Mouse (Mus musculus) liver, embryonic 11.5 days (tissue): Measurements from ENCODE around the gene She. TPM values are rescaled to one million over a fixed set of nuclear protein-coding genes. Genes with fewer than 3 reads are reported as not detected.
A peak's percentile ranks its signal among the peaks of the same experiment; 100 is the strongest.

Experiments used
- ATAC-seq: fragments of 200-750 bp; cut with Nextera tagmentation; replicated peaks from 2 replicates; pipeline ENCODE4 v1.8.0; 2017; ENCODE audit warnings: moderate number of reproducible peaks, mild to moderate bottlenecking, moderate TSS enrichment, moderate library complexity; ENCODE audit not compliant: low FRiP score
- DNase-seq: peaks from one replicate; pipeline ENCODE4 v3.0.0-alpha.2; 2017; ENCODE audit warnings: low spot score
- H3K27ac ChIP-seq: fragments of 300-500 bp; sonication (generic); 2 replicates; pipeline ENCODE4 v1.5.1; 2014; ENCODE audit warnings: mild to moderate bottlenecking, low read depth, low read length, control low read depth
- H3K27me3 ChIP-seq: fragments of 300-500 bp; sonication (generic); replicated peaks from 2 replicates; pipeline ENCODE4 v1.6.1; 2014; ENCODE audit warnings: low read length, mixed read lengths; ENCODE audit not compliant: control insufficient read depth, insufficient read depth
- H3K36me3 ChIP-seq: fragments of 300-500 bp; sonication (generic); 2 replicates; pipeline ENCODE4 v1.6.1; 2014; ENCODE audit warnings: mild to moderate bottlenecking, low read length, moderate library complexity, mixed read lengths; ENCODE audit not compliant: control insufficient read depth, insufficient read depth
- H3K4me1 ChIP-seq: fragments of 300-500 bp; sonication (generic); replicated peaks from 2 replicates; pipeline ENCODE4 v1.6.1; 2014; ENCODE audit warnings: low read length, mixed read lengths; ENCODE audit not compliant: control insufficient read depth, insufficient read depth
- H3K4me2 ChIP-seq: fragments of 300-500 bp; sonication (generic); 2 replicates; pipeline ENCODE4 v1.6.1; 2014; ENCODE audit warnings: mild to moderate bottlenecking, control low read depth, moderate library complexity
- H3K4me3 ChIP-seq: fragments of 300-500 bp; sonication (generic); 2 replicates; pipeline ENCODE4 v1.5.1; 2014; ENCODE audit warnings: low read depth, low read length, control low read depth
- H3K9ac ChIP-seq: fragments of 300-500 bp; sonication (generic); 2 replicates; pipeline ENCODE4 v1.6.1; 2014; ENCODE audit warnings: low read depth, low read length, control low read depth
- H3K9me3 ChIP-seq: fragments of 300-500 bp; sonication (generic); 2 replicates; pipeline ENCODE4 v1.6.1; 2016; ENCODE audit warnings: low read length, inconsistent platforms, mixed read lengths; ENCODE audit not compliant: control insufficient read depth
- WGBS: fragments of 180-500 bp; shearing (Covaris S2); extraction: QIAGEN DNeasy Blood & Tissue Kit; methylation state at CpG from one replicate; pipeline ENCODE4 v1.1.7; 2014; 5-methylcytosine and 5-hydroxymethylcytosine counted together
- polyA plus RNA-seq: library from polyadenylated mRNA; unstranded; fragments of >200 nt; fragmentation: Nextera tagmentation; extraction: Ambion mirVana; gene quantifications from 2 replicates; pipeline ENCODE4 v1.2.1, GENCODE M21; 2014

She gene
- polyA plus RNA-seq, 1 experiment from 2014 or later, result 3.2 TPM

DNA sequence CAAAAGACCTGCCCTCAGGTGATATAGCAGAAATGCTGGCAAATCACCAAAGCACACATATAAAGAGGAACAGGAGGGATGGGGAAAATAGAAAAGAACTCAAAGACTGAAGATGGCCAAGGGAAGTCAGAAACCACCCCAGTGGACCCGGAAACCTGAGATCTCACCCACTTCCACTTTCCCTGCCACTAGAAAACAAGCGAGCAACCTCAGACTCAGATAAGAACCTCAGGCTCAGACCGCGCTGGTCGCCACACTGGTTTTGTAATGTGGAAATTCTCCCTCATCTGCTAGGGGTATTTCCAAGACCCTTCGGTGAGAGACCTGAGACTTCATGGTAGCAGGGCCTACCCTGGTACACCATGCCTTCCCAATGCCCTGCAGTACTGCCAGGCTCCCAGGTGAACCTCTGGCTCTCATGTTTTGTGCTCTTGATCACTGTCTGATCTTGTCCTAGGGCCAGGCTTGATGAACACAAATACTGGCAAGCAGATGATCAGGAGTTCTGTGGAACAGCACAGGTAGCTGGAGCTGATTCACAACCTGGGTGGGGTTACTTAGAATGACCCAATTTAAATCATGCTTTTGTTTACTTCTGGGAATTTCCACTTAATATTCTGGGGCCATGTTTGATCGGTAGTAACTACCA is 56.5 kb downstream of the She start:
- Histone ChIP-seq H3K27me3 (no peaks in the 10 kb centered on the region), H3K9me3 (no peaks in the 10 kb centered on the region), H3K4me3 (no peak overlapping the region), H3K36me3 (no peaks in the 10 kb centered on the region), H3K4me1 (peaks cover 17% of the 10 kb centered on the region), H3K4me2 (no peak overlapping the region), H3K27ac (no peak overlapping the region), H3K9ac (no peak overlapping the region)
- 48% methylated on average over 7 of the region's 7 CpGs for WGBS
- no peak for DNase-seq
- ATAC-seq, result no peak

- Histone ChIP-seq H3K27ac (no peak overlapping the region), H3K9ac (no peak overlapping the region), H3K9me3 (no peaks in the 10 kb centered on the region), H3K4me3 (no peak overlapping the region), H3K27me3 (no peaks in the 10 kb centered on the region), H3K36me3 (no peaks in the 10 kb centered on the region), H3K4me1 (0 out of 2 replicates have a peak, but pooled peaks cover 3% of the 10 kb centered on the region), H3K4me2 (no peak overlapping the region)
- WGBS, result 71% methylated on average over 8 of the region's 8 CpGs
- no peak for DNase-seq
- no peak for ATAC-seq
These were observed 58.8 kb downstream of the She start for GRCm38 (mm10) chr3:89889841-89890430.

DNA sequence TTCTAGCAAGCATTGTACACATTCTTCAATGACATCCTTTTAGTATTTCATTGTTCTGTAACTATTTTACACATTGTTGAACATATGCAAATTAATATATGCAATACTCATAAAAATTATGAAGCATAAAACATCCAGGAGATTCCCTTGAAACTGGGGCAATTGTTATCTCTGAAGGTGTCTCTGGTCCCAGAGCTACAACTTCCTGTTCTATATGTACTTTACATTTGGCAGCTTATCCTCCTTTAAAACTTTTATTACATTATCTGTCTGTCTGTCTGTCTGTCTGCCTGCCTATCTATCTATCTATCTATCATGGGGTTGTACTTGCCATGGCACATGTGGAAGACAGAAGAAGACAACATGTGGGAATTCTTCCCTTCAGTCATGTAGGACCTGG is 60.5 kb downstream of the She start:
- H3K4me1 ChIP-seq, result 0 out of 2 replicates have a peak, but pooled peaks cover 3% of the 10 kb centered on the region
- DNase-seq (no peak), ATAC-seq (no peak)
- H3K27me3 ChIP-seq, result no peaks in the 10 kb centered on the region
- no peak overlapping the region for H3K9ac ChIP-seq
- H3K36me3 ChIP-seq, result no peaks in the 10 kb centered on the region
- no peak overlapping the region for H3K4me3 ChIP-seq
- no peaks in the 10 kb centered on the region for H3K9me3 ChIP-seq
- H3K4me2 ChIP-seq, result no peak overlapping the region
- H3K27ac ChIP-seq, result no peak overlapping the region

DNA sequence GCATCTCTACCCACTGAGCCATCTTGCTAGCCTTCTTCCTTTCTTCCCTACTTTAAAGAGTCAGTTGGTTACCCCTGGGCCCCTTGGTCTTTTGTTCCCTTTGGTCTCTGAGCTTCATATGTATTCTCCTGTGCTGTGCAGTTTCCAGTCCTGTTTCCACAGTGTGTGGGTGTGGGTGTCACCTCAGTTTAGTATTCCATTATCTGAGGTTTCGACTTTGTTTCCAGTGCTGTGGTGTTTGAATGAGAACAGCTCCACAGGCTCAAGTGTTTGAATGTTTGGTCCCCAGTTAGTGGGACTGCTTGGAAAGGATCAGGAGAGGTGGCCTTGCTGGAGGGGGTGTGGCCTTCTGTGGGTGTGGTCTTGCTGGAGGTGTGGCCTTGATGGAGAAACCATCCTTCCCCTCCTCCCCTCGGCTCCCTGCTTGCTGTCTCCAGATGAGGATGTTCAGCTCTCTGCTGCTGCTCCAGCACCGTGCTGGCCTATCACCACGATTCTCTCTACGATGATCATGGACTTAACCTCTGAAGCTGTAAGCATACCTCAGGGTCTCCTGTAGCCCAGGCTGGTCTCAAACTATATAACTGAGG is 61.4 kb downstream of the She start:
- Histone ChIP-seq H3K9ac (no peak overlapping the region), H3K4me1 (0 out of 2 replicates have a peak, but pooled peaks cover 3% of the 10 kb centered on the region), H3K9me3 (no peaks in the 10 kb centered on the region), H3K4me2 (no peak overlapping the region), H3K27me3 (no peaks in the 10 kb centered on the region), H3K27ac (no peak overlapping the region), H3K36me3 (no peaks in the 10 kb centered on the region), H3K4me3 (no peak overlapping the region)
- WGBS, result 76% methylated on average over 5 of the region's 5 CpGs
- 0 out of 2 replicates have a peak, but pooled peaks have one; percentile 15 for ATAC-seq
- no peak for DNase-seq

GRCm38 (mm10) chr3:89896571-89896970 is 65.4 kb downstream of the She start:
- no peaks in the 10 kb centered on the region for H3K36me3 ChIP-seq
- ATAC-seq, result no peak
- no peak overlapping the region for H3K27ac ChIP-seq
- no peaks in the 10 kb centered on the region for H3K9me3 ChIP-seq
- H3K4me3 ChIP-seq, result no peak overlapping the region
- no peak for DNase-seq
- WGBS, result 34% methylated on average over 5 of the region's 5 CpGs
- H3K4me2 ChIP-seq, result no peak overlapping the region
- H3K9ac ChIP-seq, result no peak overlapping the region
- no peaks in the 10 kb centered on the region for H3K27me3 ChIP-seq
- H3K4me1 ChIP-seq, result peaks cover 4% of the 10 kb centered on the region

- Histone ChIP-seq H3K27ac (no peak overlapping the region), H3K9ac (no peak overlapping the region), H3K36me3 (no peaks in the 10 kb centered on the region), H3K9me3 (no peaks in the 10 kb centered on the region), H3K4me2 (no peak overlapping the region), H3K4me1 (peaks cover 9% of the 10 kb centered on the region), H3K27me3 (no peaks in the 10 kb centered on the region), H3K4me3 (no peak overlapping the region)
- WGBS, result 78% methylated on average over 8 of the region's 8 CpGs
- ATAC-seq (no peak), DNase-seq (no peak)
These were observed 66.1 kb downstream of the She start for GRCm38 (mm10) chr3:89897204-89897796.

DNA sequence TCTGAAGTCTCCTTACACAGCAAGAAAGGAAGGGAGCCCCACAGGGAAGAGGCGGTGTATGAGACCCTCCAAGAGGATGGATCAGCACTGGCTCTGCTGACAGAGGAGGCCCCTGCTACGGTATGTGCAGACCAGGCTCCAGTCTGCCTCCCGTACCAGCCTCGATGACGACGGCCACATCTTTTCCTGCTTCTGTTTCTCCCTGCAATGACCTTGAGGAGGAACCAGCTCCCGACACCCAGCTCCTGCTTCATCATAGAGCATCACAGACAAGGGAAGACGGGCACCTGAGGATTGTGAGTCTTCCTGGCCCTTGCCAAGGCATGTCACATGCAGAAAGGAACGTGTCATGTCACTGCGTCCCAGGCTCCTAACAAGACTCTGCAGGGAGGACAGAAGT is 66.8 kb downstream of the She start:
- no peak for ATAC-seq
- Histone ChIP-seq H3K9me3 (no peaks in the 10 kb centered on the region), H3K27ac (no peak overlapping the region), H3K36me3 (no peaks in the 10 kb centered on the region), H3K9ac (no peak overlapping the region), H3K27me3 (no peaks in the 10 kb centered on the region), H3K4me3 (no peak overlapping the region), H3K4me1 (peaks cover 9% of the 10 kb centered on the region), H3K4me2 (no peak overlapping the region)
- DNase-seq, result no peak
- WGBS, result 75% methylated on average over 10 of the region's 10 CpGs

DNA sequence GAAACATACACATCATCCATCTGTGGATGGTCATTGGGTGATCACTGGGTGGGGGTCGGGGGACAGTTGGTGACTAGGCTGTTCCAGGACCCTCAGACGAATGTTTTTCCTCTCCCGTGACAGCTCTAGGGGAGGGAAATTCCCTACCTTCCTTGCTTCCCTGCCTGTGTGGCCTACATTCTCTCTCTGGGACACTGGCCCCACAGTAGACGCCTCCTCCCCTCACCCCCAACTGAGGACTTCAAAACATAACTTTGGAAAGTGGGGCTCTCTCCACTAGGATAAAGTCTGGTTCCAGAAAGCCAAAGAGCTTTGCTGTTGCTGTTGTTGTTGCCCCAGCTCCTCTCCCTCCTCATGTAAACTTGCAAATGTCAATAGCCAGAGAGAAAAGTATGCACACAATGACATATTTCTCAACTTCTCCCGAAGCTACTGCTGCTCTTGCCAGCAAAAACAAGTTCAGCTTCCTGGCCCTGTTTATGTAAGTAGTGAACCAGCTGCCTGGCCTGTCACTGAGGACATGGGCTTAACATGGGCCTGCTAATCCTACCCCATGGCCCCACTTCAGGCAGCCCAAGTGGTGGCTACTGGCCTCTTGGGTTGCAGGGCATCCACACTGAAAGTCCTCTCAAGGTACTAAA is 67.8 kb downstream of the She start:
- no peak overlapping the region for H3K4me3 ChIP-seq
- 69% methylated on average over 5 of the region's 5 CpGs for WGBS
- no peak overlapping the region for H3K4me2 ChIP-seq
- H3K4me1 ChIP-seq, result peaks cover 9% of the 10 kb centered on the region
- ATAC-seq, result no peak
- H3K9me3 ChIP-seq, result no peaks in the 10 kb centered on the region
- H3K9ac ChIP-seq, result no peak overlapping the region
- DNase-seq, result no peak
- H3K27ac ChIP-seq, result no peak overlapping the region
- H3K27me3 ChIP-seq, result no peaks in the 10 kb centered on the region
- no peaks in the 10 kb centered on the region for H3K36me3 ChIP-seq
